Mouse (Mus musculus) forebrain, embryonic 14.5 days (tissue): Measurements from ENCODE around the gene Gm3045. TPM values are rescaled to one million over a fixed set of nuclear protein-coding genes. Genes with fewer than 3 reads are reported as not detected.
A peak's percentile ranks its signal among the peaks of the same experiment; 100 is the strongest.

ENCODE experiments used
- ATAC-seq: fragments of 200-750 bp; cut with Nextera tagmentation; 2 replicates; pipeline ENCODE4 v1.8.0; 2017; ENCODE audit warnings: mild to moderate bottlenecking, moderate library complexity
- DNase-seq: peaks from one replicate; pipeline ENCODE4 v3.0.0-alpha.2; 2015; ENCODE audit warnings: low spot score
- H3K27ac ChIP-seq: fragments of 300-500 bp; sonication (generic); 2 replicates; pipeline ENCODE4 v1.5.1; 2014; ENCODE audit warnings: low read depth, mild to moderate bottlenecking, control low read depth, low read length, moderate library complexity
- H3K27me3 ChIP-seq: fragments of 300-500 bp; sonication (generic); replicated peaks from 2 replicates; pipeline ENCODE4 v1.6.1; 2014; ENCODE audit warnings: low read length, control low read depth, mixed read lengths; ENCODE audit not compliant: control insufficient read depth, insufficient read depth
- H3K36me3 ChIP-seq: fragments of 300-500 bp; sonication (generic); 2 replicates; pipeline ENCODE4 v1.6.1; 2014; ENCODE audit warnings: low read length, control low read depth; ENCODE audit not compliant: control insufficient read depth, insufficient read depth
- H3K4me1 ChIP-seq: fragments of 300-500 bp; sonication (generic); 2 replicates; pipeline ENCODE4 v1.6.1; 2014; ENCODE audit warnings: antibody characterized with exemption, low read length, control low read depth; ENCODE audit not compliant: control insufficient read depth, insufficient read depth
- H3K4me2 ChIP-seq: fragments of 300-500 bp; sonication (generic); 2 replicates; pipeline ENCODE4 v1.6.1; 2014; ENCODE audit warnings: mild to moderate bottlenecking, control low read depth, low read length
- H3K4me3 ChIP-seq: fragments of 300-500 bp; sonication (generic); 2 replicates; pipeline ENCODE4 v1.5.1; 2014; ENCODE audit warnings: low read depth, low read length, control low read depth
- H3K9ac ChIP-seq: fragments of 300-500 bp; sonication (generic); 2 replicates; pipeline ENCODE4 v1.6.1; 2014; ENCODE audit warnings: mild to moderate bottlenecking, low read length, control low read depth, moderate library complexity
- H3K9me3 ChIP-seq: fragments of 300-500 bp; sonication (generic); replicated peaks from 2 replicates; pipeline ENCODE4 v1.6.1; 2016; ENCODE audit warnings: low read length, control low read depth, mixed read lengths; ENCODE audit not compliant: control insufficient read depth
- WGBS: fragments of 180-500 bp; shearing (Covaris S2); extraction: QIAGEN DNeasy Blood & Tissue Kit; methylation state at CpG from one replicate; pipeline ENCODE4 v1.1.7; 2014; 5-methylcytosine and 5-hydroxymethylcytosine counted together
- polyA plus RNA-seq: library from polyadenylated mRNA; unstranded; fragments of >200 nt; fragmentation: Nextera tagmentation; extraction: Ambion mirVana; gene quantifications from 2 replicates; pipeline ENCODE4 v1.2.1, GENCODE M21; 2014

Gm3045 gene
- polyA plus RNA-seq, 1 experiment from 2014 or later: not detected

GRCm38 (mm10) chr13:56468536-56468935 is 42.1 kb downstream of the Gm3045 start:
- H3K4me2 ChIP-seq: no peak overlapping the region
- no peaks in the 10 kb centered on the region for H3K27me3 ChIP-seq
- H3K27ac ChIP-seq: no peak overlapping the region
- no peaks in the 10 kb centered on the region for H3K4me1 ChIP-seq
- DNase-seq (no peak), ATAC-seq (no peak)
- no peak overlapping the region for H3K9ac ChIP-seq
- WGBS: 96% methylated on average over 4 of the region's 4 CpGs
- no peaks in the 10 kb centered on the region for H3K36me3 ChIP-seq
- H3K9me3 ChIP-seq: no peaks in the 10 kb centered on the region
- no peak overlapping the region for H3K4me3 ChIP-seq

DNA sequence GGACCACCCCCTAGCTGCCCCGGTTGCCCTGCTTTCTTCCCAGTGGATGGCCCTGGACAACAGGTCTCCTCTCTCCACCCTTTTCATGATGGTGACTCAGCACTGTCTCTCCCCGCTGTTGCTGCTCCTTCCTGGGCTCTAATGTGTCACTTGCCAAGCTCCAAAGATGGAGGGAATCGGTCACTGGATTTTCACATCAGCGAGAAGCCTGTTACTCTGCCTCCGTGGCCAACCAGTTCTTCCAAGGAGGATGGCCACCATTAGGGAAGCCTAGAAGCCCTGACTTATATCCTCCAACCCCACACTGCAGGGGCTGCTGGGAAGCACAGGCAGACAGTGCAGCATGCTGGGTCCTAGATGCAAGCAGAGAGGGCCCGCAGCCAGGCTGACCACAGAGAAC is 44.8 kb downstream of the Gm3045 start:
- DNase-seq: no peak
- no peak overlapping the region for H3K9ac ChIP-seq
- no peaks in the 10 kb centered on the region for H3K9me3 ChIP-seq
- H3K4me3 ChIP-seq: no peak overlapping the region
- no peaks in the 10 kb centered on the region for H3K27me3 ChIP-seq
- ATAC-seq: no peak
- H3K4me2 ChIP-seq: no peak overlapping the region
- H3K4me1 ChIP-seq: no peaks in the 10 kb centered on the region
- 87% methylated on average over 6 of the region's 6 CpGs for WGBS
- no peaks in the 10 kb centered on the region for H3K36me3 ChIP-seq
- H3K27ac ChIP-seq: no peak overlapping the region

DNA sequence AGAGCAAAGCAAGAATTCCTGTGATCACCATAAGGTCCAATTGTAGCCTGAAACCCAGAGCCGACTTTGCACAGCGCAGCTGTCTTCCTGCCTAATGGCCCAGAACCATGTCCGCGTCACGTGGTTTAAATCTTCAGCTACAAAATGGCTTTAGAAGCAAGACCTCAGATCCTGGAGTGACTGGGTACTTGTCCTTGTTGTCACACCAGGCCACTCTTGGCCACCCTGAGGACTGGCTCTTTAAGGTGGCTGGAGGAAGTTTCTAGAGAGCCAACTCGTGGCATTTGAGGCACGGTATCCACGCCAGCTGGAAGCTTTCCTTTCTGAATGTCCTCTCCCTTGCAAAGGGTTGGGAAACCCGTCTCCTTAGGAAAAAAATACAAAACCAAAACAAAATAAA is 45.6 kb downstream of the Gm3045 start:
- no peaks in the 10 kb centered on the region for H3K36me3 ChIP-seq
- no peak overlapping the region for H3K9ac ChIP-seq
- WGBS: 79% methylated on average over 9 of the region's 9 CpGs
- H3K4me3 ChIP-seq: no peak overlapping the region
- DNase-seq: no peak
- H3K27ac ChIP-seq: no peak overlapping the region
- H3K4me1 ChIP-seq: no peaks in the 10 kb centered on the region
- H3K4me2 ChIP-seq: no peak overlapping the region
- no peak for ATAC-seq
- no peaks in the 10 kb centered on the region for H3K27me3 ChIP-seq
- H3K9me3 ChIP-seq: no peaks in the 10 kb centered on the region

GRCm38 (mm10) chr13:56472661-56473060 is 46.3 kb downstream of the Gm3045 start:
- WGBS: 92% methylated on average over 9 of the region's 9 CpGs
- H3K9ac ChIP-seq: no peak overlapping the region
- H3K4me3 ChIP-seq: no peak overlapping the region
- H3K27ac ChIP-seq: no peak overlapping the region
- no peak overlapping the region for H3K4me2 ChIP-seq
- no peaks in the 10 kb centered on the region for H3K4me1 ChIP-seq
- H3K9me3 ChIP-seq: no peaks in the 10 kb centered on the region
- ATAC-seq (no peak), DNase-seq (no peak)
- no peaks in the 10 kb centered on the region for H3K27me3 ChIP-seq
- no peaks in the 10 kb centered on the region for H3K36me3 ChIP-seq

DNA sequence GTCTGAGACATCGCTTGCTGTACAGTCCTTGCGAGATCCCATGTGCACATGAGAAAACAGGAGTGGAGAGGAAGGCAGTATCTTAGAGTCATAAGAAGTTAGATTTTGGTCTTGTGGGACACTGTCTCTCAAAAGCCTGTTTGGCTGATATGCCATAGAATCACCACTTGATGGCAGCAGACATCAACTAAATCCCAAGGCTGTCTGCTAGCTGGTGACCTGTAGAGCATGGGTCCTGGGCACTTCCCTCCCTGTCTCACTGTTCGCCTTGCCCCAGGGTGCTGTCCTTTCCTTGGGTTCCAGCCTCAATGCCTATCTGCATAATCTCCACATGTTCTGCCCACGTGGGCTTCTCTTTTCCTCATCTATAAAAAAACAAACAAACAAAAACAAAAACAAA is 49.0 kb downstream of the Gm3045 start:
- 29% methylated on average over 4 of the region's 4 CpGs for WGBS

DNA sequence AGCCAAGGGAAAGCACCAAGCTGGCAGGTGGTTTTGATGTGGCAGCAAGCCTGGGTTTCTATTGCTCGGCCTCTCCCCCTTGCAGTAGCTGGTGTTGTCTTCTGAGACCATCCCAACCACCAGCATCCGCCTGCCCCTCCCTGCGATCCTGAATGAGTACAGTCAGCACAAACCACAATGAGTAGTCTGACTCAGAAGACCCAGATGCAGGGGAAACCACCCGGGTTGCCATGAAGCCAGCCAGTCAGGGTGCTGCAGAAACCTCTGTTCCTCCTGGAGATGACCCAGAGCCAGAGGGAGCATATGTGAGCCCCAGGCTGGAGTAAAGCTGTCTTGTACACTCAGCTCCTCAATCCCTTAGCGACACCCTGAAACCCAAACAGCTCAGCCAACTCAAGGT is 50.4 kb downstream of the Gm3045 start:
- WGBS: 88% methylated on average over 5 of the region's 5 CpGs
- Histone ChIP-seq H3K4me2 (no peak overlapping the region), H3K27me3 (no peaks in the 10 kb centered on the region), H3K4me1 (no peaks in the 10 kb centered on the region), H3K27ac (no peak overlapping the region), H3K9ac (no peak overlapping the region), H3K9me3 (no peaks in the 10 kb centered on the region), H3K4me3 (no peak overlapping the region), H3K36me3 (no peaks in the 10 kb centered on the region)
- DNase-seq: no peak
- no peak for ATAC-seq

More for the DNA sequence above, 49.0 kb downstream of the Gm3045 start:
- DNase-seq (peak; percentile 81), ATAC-seq (0 out of 2 replicates have a peak, but pooled peaks have one; percentile 46)
- H3K27ac ChIP-seq: no peak overlapping the region
- H3K36me3 ChIP-seq: no peaks in the 10 kb centered on the region
- no peak overlapping the region for H3K4me2 ChIP-seq
- H3K9me3 ChIP-seq: no peaks in the 10 kb centered on the region
- no peaks in the 10 kb centered on the region for H3K4me1 ChIP-seq
- no peaks in the 10 kb centered on the region for H3K27me3 ChIP-seq
- no peak overlapping the region for H3K4me3 ChIP-seq
- H3K9ac ChIP-seq: no peak overlapping the region

- H3K9ac ChIP-seq: no peak overlapping the region
- whole genome bisulfite sequencing: 63% methylated on average over 6 of the region's 6 CpGs
- H3K9me3 ChIP-seq: no peaks in the 10 kb centered on the region
- no peak overlapping the region for H3K4me3 ChIP-seq
- H3K4me2 ChIP-seq: no peak overlapping the region
- ATAC-seq: no peak; the same call in 1 of the 2 replicates
- H3K27me3 ChIP-seq: no peaks in the 10 kb centered on the region
- H3K4me1 ChIP-seq: no peaks in the 10 kb centered on the region
- H3K27ac ChIP-seq: no peak overlapping the region
- H3K36me3 ChIP-seq: no peaks in the 10 kb centered on the region
- DNase-seq: peak; percentile 78
These were observed 50.9 kb downstream of the Gm3045 start for GRCm38 (mm10) chr13:56477271-56477670.

- H3K4me2 ChIP-seq: no peak overlapping the region
- 86% methylated on average over 6 of the region's 6 CpGs for WGBS
- no peak overlapping the region for H3K9ac ChIP-seq
- no peak for ATAC-seq
- H3K4me1 ChIP-seq: no peaks in the 10 kb centered on the region
- no peaks in the 10 kb centered on the region for H3K9me3 ChIP-seq
- no peaks in the 10 kb centered on the region for H3K27me3 ChIP-seq
- no peak for DNase-seq
- H3K27ac ChIP-seq: no peak overlapping the region
- H3K36me3 ChIP-seq: no peaks in the 10 kb centered on the region
- no peak overlapping the region for H3K4me3 ChIP-seq
These were observed 51.6 kb downstream of the Gm3045 start for GRCm38 (mm10) chr13:56478027-56478426.

DNA sequence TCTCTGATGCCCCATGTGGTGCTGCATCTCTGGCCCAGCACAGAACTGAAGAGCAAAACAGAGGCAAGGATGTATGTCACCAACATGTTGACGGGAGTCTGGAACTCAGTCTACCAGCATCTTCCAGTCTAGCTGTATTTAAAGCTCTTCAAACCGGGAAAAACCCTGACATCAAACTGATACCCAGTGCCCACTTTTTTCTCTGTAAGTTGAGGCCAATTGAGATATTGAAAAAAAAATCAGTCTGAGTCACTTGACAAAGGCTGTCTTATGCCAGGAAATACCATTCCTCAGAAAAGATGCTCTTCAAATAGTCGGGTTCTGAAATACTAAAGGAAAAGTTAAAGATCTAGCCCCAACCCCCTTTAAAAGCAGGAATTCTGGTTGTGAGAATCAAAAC is 55.8 kb downstream of the Gm3045 start, which contains the start of gene Il9:
Gene Il9, minus strand, starts transcription at position 101 of the 400 bp plus-strand sequence.
- 87% methylated on average over 3 of the region's 3 CpGs for WGBS
- H3K4me2 ChIP-seq: no peak within 1 kb of the TSS

More for the DNA sequence above, 55.8 kb downstream of the Gm3045 start, which contains the start of gene Il9:
- Histone ChIP-seq H3K4me3 (no peak within 1 kb of the TSS), H3K4me1 (no peaks in the 10 kb centered on the region), H3K36me3 (no peaks in the 10 kb centered on the region), H3K9ac (no peak within 1 kb of the TSS), H3K27me3 (no peaks in the 10 kb centered on the region), H3K27ac (no peak within 1 kb of the TSS), H3K9me3 (no peaks in the 10 kb centered on the region)
- ATAC-seq (no peak), DNase-seq (no peak)
